Mouse (Mus musculus) testis, adult 2 months (tissue): ENCODE measurements at regions not wholly inside any gene's neighbourhood (a gene's known extent, or its start where the extent isn't known, plus 50 kb on each side); places are given as distances from the start of the nearest gene placed in this dataset.

Source experiments
- CTCF ChIP-seq: fragments of 200-500 bp; IDR thresholded peaks from 2 replicates; pipeline ENCODE4 v1.5.1; 2012; ENCODE audit warnings: low read depth, mild to moderate bottlenecking, inconsistent platforms, low read length, moderate library complexity; ENCODE audit not compliant: control insufficient read depth, insufficient read depth, insufficient replicate concordance
- POLR2A ChIP-seq: fragments of 200-500 bp; IDR thresholded peaks from 2 replicates; pipeline ENCODE4 v1.6.1; 2012; ENCODE audit warnings: low read depth, mild to moderate bottlenecking, inconsistent platforms, low read length, moderate library complexity; ENCODE audit not compliant: control insufficient read depth

- TF ChIP-seq CTCF (no peak), POLR2A (no peak)
These were observed 53.2 kb downstream of the Fam43a start for GRCm38 (mm10) chr16:30652692-30653091.
